Mouse (Mus musculus) ovary, adult 18-20 months (tissue): ENCODE measurements around the gene Bcan.

Experiments
- DNase-seq: peaks from one replicate; pipeline ENCODE4 v3.0.0; 2022; ENCODE audit warnings: low spot score, mixed read lengths

Gene Bcan

GRCm38 (mm10) chr3:88000181-88000580, at the start of gene Bcan:
Gene Bcan, minus strand, starts transcription at chr3:88000230.
- DNase-seq: no peak

GRCm38 (mm10) chr3:88049532-88049931, 49.5 kb upstream of the Bcan start:
- no peak for DNase-seq

- DNase-seq: peak; percentile 78
Measured at GRCm38 (mm10) chr3:88042661-88043421, 42.8 kb upstream of the Bcan start, which contains the start of gene Gpatch4. Gene Gpatch4, plus strand, starts transcription at chr3:88043108.

- no peak for DNase-seq
Measured at GRCm38 (mm10) chr3:88035561-88036293, 35.7 kb upstream of the Bcan start.

- DNase-seq: no peak
Measured at GRCm38 (mm10) chr3:88033506-88033905, 33.5 kb upstream of the Bcan start.

GRCm38 (mm10) chr3:88030608-88031395, 30.8 kb upstream of the Bcan start:
- DNase-seq: peak; percentile 58

GRCm38 (mm10) chr3:88027434-88028186, 27.6 kb upstream of the Bcan start, which contains the start of gene Hapln2:
Gene Hapln2, minus strand, starts transcription at chr3:88027583.
- DNase-seq: no peak

GRCm38 (mm10) chr3:88026823-88027222, 26.8 kb upstream of the Bcan start:
- no peak for DNase-seq

GRCm38 (mm10) chr3:88023192-88024074, 23.4 kb upstream of the Bcan start:
- no peak for DNase-seq

GRCm38 (mm10) chr3:88022322-88023191, 22.5 kb upstream of the Bcan start:
- DNase-seq: peak; percentile 90

GRCm38 (mm10) chr3:88010634-88011265, 10.7 kb upstream of the Bcan start:
- no peak for DNase-seq

- no peak for DNase-seq
Measured at GRCm38 (mm10) chr3:88005822-88006786, 6.1 kb upstream of the Bcan start.

- no peak for DNase-seq
Measured at GRCm38 (mm10) chr3:88002291-88002976, 2.4 kb upstream of the Bcan start.

- DNase-seq: peak; percentile 62
Measured at GRCm38 (mm10) chr3:88000816-88001595, 976 bp upstream of the Bcan start.

- DNase-seq: no peak
Measured at GRCm38 (mm10) chr3:87999243-87999895, 661 bp downstream of the Bcan start.

- DNase-seq: no peak
Measured at GRCm38 (mm10) chr3:87998747-87999146, 1.3 kb downstream of the Bcan start.
